Mouse (Mus musculus): ENCODE results near the gene Gm37419.

Gene Gm37419

DNA sequence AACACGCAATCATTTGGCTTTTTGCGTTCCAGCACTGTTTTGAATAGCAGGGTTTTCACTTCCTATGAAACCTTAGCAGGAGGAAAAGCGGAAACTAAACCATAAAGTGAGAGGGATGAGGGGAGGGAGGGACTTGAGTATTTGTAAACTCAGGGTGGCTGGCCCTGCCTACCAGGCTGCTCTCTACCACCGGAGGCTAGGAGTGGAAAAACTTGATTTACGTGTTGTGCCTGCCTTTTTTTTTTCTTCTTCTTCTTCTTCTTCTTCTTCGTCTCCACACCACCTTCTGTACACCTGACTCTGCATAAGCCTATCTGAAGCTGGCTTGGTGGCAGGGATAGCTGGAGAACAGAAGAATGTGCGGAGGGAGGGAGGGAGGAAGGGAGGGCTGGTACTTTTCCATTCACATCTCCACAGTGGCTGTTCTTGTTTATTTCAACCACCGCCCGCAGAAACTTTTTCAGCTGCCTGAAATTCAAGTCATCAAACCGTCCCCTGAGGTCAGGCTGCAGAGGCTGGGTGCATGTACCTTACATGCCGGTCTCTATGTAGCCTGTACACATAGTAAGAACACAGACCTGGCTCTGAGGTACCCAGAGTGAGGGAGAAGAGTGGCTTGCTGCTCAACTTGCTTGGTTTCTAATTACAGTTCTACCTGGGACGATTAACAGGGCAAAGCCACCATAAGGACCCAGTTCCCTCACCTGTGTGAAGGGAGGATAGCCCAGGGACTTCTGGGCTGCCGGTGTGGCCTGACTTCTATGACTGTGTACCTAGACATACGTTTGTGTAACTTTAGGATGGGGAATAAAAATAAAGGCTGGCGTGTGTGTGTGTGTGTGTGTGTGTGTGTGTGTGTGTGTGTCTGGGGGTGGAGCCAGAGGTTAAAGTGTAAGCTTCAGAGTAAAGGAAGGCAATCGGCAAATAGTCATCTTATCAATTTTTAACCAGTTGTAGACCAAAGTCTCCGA, 5.4 kb downstream of the Gm37419 start:
- DNase-seq (ENCODE audit: low read depth, low spot score) = no peak

DNA sequence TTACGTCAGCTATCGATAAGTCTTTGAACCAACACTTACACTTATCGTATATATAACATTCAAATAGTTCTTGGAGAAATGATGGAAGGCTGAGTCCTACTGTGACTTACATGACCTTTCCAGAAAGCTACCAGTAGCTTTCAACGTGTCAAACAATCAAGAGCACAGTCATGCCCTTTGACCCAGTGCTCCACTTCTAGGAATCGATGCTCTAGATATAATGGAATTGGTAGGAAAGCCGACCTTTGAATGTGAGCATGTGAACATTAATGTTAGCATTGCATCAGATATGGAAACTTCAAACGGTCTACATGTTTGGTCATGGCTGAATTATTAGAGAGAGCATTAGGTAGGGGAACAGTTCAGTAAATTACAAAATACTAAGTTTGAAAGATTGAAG, 8.1 kb downstream of the Gm37419 start:
- no peak for DNase-seq (ENCODE audit: low read depth, low spot score)

DNA sequence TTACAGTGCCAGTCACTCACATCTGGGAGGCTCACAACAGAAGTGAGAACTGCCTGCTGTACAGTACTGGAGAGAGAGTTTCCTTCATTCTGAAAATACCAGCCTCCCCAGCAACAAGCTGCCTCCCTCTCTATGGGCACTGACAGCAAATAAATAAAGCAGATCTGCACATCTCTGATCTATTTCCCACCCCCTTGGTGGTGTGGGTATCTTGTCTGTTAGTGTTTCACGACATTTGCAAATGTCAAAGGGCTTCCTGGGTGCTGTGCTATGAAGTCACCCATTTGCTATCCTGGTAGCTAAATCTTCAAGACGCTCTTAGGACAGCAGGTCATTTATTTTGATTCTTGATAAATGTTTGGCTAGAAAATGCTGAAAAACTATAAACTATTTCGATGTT, 8.9 kb downstream of the Gm37419 start:
- no peak for DNase-seq (ENCODE audit: low read depth, low spot score)

DNA sequence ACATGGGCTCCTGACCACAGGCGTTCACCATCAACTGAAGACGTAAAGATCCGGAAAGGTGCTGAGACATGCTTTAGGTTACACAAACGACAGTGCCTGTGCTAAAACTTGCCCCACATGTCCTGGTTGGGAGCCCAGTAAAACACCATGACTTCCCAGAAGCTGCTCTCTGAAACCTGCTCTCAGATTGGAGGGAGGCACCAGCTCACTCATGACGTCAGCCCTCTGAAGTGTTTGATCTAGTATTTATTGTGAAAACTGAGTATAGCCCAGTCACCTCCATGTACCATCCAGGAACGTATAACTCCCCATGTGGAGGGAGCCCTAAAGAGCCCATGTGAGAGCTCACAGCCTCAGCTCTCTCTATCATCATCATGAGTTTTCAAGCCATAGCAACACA, 9.6 kb downstream of the Gm37419 start:
- DNase-seq (ENCODE audit: low read depth, low spot score) = no peak

DNA sequence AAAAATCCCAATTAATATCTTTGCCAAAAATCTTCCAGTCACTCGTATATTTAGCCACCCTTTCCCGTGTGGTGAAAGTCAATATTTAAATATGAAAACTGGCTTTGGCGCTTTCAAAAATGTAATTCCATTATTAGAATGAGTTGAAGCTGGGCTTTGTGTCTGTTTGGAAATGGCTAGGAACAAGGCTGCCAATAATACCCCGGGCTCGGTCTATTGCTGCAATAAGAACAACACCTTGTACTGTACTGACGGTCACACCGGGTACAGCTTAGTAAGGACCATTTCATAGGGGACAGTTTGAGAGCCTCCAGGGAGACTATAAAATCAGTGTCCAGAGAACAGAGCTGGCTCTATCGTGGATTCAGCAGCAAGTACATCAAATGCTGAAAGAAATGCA, 17.6 kb downstream of the Gm37419 start:
- DNase-seq (ENCODE audit: low read depth, low spot score) = no peak

DNA sequence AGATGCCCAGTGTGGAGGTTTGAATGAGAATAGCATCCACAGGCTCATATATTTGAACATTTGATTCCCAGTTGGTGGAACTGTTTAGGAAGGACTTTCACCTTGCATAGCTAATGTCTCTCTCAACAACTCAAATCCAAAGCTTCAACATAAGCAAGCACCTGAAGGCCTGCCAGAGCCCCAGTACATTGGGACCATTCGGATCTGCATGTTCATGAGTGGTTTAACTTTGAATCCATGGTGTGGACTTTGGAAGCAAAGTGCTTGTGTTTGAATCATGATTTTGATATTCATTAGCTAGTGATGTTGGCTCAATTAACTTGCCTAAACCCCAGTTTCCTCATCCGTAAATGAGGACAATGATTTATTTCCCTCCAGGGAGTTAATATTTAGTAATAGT, 21.6 kb downstream of the Gm37419 start:
- DNase-seq (ENCODE audit: low read depth, low spot score) = no peak

DNA sequence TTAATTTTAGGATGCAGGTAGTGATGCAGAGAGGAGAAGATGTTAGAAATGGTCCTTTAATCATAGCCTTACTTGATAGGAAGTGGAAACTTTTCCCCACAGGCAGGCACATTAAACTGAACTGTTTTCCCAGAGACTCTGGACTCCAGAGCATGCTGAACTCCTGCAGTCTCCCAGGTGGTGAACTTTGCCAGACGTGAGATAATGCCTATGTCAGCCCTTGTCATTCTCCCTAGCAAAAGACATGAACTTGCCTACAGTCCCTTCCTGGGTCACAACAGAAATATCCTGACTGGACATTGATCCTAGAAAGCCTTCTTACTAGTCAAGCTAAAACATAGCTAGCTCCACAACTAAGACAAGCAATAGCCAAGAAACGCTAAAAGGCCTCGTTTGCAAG, 23.0 kb downstream of the Gm37419 start:
- DNase-seq (ENCODE audit: low read depth, low spot score) = no peak

DNA sequence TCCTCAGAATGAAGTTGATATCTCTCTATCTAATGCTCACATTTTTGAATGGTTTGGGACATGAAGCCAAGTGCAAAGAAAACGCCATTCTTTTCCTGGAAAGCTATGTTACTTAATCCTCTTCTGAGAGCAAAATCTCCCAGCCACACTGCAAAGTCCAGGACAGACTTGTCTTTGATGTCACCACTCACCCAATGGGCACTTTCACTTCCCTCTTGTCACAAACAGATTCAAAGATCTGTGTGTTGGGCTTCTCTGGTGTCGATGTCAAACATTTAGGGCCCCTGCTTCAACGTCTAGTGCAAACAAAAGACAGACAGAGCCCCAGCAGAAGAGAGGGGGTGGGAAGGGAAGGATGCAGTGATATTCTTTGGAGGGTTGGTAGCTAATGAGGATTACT, 23.8 kb downstream of the Gm37419 start:
- DNase-seq (ENCODE audit: low read depth, low spot score) = no peak

DNA sequence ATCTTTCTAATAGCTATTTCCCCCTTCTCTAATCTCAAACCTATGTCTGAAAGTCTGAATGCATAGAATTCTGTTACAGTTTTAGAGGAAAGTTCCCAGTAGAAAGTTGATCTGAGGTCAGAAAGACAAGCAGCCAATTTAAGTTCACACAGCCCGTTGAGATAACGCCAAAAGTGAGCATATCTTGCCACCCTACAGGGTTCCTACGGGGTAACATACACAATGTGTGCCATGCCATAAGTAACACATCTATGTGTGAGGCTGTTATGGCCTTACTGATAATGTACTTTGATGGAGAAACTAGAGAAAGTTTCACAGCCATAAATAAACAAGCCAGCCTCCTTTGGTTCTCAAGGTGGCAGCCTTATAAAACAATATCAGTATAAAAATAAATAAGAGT, 26.1 kb downstream of the Gm37419 start:
- DNase-seq (ENCODE audit: low read depth, low spot score) = no peak

DNA sequence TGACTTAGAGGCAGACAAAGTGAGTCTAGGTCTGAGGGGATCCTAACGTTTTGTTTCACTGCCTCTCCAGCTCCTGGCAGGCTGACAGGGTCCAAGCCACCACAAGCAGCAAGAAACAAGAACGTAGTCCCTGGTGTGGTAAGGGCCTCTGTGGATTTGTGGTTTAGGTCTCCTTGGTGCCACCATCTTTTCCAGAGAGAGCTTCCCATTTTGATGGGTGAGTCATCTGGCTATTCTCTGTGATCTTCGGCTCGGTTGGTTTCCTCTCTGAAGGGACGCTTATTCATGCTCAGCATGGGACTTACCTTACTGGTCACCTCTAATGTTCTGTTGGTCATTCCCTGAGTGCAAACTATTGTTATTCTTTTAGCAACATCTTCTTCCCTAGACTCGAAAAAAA, 28.0 kb downstream of the Gm37419 start:
- no peak for DNase-seq (ENCODE audit: low read depth, low spot score)

DNA sequence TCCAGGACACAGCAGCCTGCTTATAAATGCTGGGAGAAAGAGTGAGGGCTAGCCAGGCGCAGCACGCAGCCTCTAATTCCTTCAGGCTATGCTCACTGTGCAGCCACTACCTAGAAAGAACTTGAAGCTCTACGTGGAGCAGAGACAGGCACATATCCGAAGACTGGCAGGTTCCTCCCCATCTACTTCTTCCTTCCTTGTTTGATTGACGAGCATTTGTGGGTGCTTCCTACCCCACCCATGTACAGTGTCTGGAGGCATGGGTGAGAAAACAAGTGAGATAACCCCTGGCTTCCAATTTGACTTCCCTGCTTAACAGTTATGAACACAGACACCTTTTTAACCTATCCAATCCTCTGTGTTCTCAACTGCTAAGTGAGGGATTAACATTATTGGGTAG, 28.5 kb downstream of the Gm37419 start:
- DNase-seq (ENCODE audit: low read depth, low spot score) = no peak

DNA sequence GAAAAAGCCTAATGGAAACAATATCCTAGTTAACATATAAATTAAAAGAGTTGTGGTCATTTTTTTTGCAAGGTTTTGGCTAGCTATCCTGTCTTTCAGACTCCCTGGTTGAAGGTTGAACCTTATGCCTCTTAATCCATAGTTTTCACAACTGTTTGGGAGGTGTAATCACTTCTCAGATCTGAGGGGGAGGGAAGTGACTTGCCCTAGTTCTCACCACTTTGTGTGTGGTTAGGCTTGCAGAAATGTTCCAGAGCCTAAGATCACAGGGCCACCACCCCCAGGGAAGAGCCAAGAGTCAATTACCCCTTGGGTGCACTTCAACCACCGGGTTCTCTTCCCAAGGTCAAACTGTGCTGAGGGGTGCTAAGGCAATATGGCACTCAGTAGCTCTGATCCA, 33.4 kb downstream of the Gm37419 start:
- no peak for DNase-seq (ENCODE audit: low read depth, low spot score)

DNA sequence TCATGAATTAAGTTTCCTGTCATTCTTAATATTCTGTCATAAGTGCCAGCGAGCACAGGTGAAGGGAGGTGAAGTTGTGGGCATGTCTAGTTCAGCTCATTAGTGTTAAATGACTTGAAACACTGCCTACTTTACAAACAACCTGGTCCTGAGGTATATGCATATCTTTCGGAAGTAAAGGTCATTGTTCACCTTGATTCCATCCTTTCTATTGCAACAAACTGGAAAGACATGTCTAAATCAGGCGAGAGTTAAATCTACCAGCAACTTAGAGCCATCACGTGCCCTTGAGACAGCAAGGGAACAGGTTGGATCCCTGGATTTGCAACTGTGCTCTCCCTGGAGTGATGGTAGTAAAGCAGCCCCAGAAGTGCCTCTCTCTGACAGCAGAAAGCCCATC, 34.3 kb downstream of the Gm37419 start:
- DNase-seq (ENCODE audit: low read depth, low spot score) = no peak

DNA sequence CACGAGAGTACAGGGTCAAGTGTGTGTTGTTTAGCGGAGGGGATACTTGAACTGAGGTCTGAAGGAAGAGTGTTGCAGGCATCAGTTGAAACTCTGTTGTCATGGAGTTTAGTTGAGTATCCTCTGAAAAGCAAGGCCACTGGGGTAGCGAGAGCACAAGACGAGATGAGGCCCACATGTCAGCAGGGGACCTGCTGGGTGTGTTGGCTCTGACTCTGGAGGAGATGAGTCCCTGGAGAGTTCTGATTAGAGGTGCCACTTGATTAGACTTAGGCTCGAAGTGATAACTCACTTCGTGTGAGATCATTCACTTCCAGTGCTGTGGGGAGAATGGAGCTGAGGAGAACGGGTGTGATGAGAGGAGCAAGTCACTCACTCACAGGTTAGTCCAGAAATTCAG, 37.2 kb downstream of the Gm37419 start:
- DNase-seq (ENCODE audit: low read depth, low spot score) = no peak

DNA sequence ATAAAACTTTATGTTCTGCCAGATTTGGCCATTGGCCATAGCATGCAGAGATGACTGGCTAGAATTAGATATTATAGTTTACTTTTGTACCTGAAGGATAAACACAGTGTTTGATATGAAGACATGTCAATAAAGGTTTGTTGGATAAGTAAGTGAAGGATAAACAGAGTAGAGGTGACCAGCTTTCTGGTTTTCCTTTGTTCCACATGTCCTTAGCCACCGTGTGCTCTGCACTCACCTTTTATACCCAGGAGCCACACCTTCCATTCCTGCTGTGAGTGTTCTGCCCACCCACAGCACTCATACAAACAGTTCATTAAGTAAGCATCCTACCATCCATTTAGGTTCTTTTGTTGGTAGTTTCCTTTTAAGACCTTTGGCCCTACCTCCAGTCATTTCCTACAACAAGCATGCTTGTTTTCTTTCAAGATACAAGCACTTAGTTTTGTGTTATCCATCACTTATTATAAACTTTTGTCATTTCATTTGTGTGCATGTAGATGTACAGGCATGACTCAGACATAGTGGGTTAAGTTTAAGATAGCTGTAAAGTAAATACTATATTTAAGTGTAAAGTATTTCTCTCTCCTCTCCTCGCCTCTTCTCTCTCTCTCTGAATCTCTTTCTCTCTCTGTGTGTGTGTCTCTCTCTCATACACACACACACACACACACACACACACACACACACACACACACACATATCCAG, 41.8 kb downstream of the Gm37419 start:
- DNase-seq (ENCODE audit: low read depth, low spot score) = no peak

DNA sequence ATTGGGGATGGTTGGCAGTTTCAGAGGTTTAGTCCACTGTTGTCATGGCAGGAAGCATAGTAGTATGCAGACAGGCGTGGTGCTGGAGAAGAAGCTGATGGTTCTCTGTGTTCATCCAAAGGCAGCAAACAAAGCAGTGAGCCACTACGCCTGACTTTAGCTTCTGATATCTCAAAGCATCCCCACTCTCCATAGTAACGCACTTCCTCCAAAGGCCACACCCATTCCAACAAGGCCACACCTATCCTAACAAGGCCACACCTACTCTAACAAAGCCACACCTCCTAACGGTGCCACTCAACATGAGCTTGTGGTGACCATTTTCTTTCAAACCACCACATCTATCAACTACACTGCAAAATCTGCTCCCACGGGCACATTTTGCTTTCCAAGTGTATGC, 45.0 kb downstream of the Gm37419 start:
- DNase-seq (ENCODE audit: low read depth, low spot score) = no peak

DNA sequence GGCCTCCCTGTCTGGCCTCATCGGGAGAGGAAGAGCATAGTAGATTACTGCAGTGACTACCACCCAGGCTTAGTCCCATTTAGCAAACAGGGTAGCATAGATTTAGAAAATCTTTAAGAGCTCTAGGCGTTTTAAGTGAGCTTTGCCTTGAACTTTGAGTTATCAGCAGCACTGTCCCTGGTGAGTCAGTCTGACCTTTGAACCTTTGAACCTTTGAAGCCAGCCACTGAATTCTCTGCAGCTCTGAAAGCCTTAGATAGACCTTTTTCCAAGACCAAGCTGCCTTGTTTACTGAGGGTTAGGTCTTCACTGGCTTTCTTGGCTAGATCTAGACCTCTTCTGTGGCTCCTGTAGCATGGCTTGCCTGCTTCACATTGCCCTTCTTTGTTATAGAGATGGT, 46.2 kb downstream of the Gm37419 start:
- DNase-seq (ENCODE audit: low read depth, low spot score) = no peak

DNA sequence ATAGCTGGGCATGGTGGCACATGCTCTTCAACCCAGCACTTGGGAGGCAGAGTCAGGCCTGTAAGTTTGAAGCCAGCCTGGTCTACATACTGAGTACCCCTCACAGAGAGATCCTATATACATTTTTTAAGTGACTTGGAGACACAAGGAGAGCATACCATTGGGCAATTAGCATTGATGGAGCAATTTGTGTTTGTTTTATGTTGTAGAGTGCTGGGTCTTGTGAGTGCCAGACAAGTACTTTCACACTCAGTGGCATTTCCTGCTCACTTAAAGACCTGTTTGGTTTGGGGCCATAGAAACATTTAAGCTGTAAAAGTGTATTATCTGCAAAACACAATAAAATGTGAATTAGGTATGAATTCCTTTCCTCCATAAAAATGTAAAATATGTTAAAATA, 47.5 kb downstream of the Gm37419 start:
- DNase-seq (ENCODE audit: low read depth, low spot score) = no peak

DNA sequence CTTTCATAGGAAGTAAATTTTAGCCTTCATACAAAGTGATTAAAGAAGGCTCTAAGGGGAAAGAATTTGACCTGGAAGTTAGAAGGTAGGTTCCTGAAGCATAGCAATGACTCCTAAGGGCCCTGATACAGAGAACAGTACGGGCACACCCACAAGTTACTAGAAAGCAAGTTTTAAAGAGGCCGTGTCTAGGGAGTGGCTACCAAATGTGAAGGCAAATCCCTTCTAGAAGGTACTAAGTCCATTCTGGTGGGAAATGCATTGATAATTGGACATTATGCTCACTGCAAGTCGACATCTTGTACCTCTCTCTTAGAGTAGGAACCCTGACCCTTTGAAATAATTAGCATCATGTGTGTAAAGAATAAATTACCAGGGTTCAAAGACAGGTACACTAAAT, 48.1 kb downstream of the Gm37419 start:
- DNase-seq (ENCODE audit: low read depth, low spot score) = no peak

All from forelimb bud, embryonic 11.5 days (tissue).